Mouse (Mus musculus) embryo, embryonic 11 days (tissue): ENCODE measurements at regions not wholly inside any gene's neighbourhood (a gene's known extent, or its start where the extent isn't known, plus 50 kb on each side); places are given as distances from the start of the nearest gene placed in this dataset.

Source experiments
- DNase-seq: peaks from one replicate; pipeline ENCODE4 v3.0.0-alpha.2; 2015

- no peak for DNase-seq
Measured at GRCm38 (mm10) chr3:62047704-62048506, 290.2 kb upstream of the Arhgef26 start.

GRCm38 (mm10) chr3:62054237-62054636 is 283.9 kb upstream of the Arhgef26 start:
- DNase-seq: no peak

GRCm38 (mm10) chr3:62078511-62078910 is 259.6 kb upstream of the Arhgef26 start:
- DNase-seq: no peak

- no peak for DNase-seq
Measured at GRCm38 (mm10) chr3:62085544-62085943, 252.6 kb upstream of the Arhgef26 start.

- no peak for DNase-seq
Measured at GRCm38 (mm10) chr3:62087215-62087614, 250.9 kb upstream of the Arhgef26 start.

- peak; percentile 4 for DNase-seq
Measured at GRCm38 (mm10) chr3:62103101-62103500, 235.0 kb upstream of the Arhgef26 start.

GRCm38 (mm10) chr3:62103872-62104271 is 234.3 kb upstream of the Arhgef26 start:
- no peak for DNase-seq

GRCm38 (mm10) chr3:62104560-62104959 is 233.6 kb upstream of the Arhgef26 start:
- DNase-seq: no peak

GRCm38 (mm10) chr3:62107339-62107738 is 230.8 kb upstream of the Arhgef26 start:
- no peak for DNase-seq
